Mouse (Mus musculus): ENCODE data around the gene Gm11627.
"Not testable (repeated sequence)": the region's sequence is repeated elsewhere in the genome, so short reads cannot be mapped to it uniquely, and the experiment has no call there.

Gm11627 gene

GRCm38 (mm10) chr11:102579165-102580033, at the start of gene Gm11627:
TSS of gene Gm11627 (minus strand) at chr11:102579461.
- DNase-seq = no peak

DNA sequence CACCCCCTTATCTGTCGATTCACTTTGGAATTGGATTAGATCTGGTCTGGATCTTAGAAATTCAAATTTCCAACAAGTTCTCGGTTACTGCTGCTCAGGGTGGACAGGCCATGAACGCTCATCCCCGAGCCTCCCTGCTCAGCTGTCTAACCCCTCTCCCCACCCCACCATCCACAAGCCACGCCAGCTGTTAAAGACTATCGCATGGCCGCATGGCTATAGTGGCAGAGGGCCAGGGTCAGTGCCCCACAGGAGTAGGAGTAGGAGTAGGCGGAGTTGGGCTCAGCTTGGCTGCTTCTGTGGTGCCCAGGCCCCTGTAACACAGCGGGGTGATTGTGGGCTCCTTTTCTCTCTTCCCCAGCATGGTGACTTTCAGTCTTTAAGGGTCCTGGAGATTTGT, 49.3 kb upstream of the Gm11627 start:
- no peak for DNase-seq

- DNase-seq = no peak
Measured at GRCm38 (mm10) chr11:102627171-102627931, 48.1 kb upstream of the Gm11627 start.

- DNase-seq = no peak
Measured at GRCm38 (mm10) chr11:102624888-102625407, 45.7 kb upstream of the Gm11627 start.

GRCm38 (mm10) chr11:102623876-102624789, 44.9 kb upstream of the Gm11627 start:
- no peak for DNase-seq

DNA sequence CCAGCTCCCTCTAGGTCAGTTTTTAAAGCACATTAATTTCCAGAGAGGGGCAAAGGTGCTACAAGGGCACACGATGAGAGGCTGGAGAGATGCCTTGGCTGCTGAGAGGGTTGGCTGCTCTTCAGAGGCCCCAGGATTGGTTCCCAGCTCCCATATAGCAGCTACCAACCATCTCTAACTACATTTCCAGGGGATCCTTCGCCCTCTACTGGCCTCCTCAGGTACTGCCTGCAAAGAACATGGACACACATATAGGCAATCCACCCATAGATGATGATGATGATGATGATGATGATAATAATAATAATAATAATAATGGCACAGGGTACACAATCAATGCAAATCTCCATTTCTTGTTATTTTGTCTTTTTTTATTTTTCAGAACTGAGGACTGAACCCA, 40.2 kb upstream of the Gm11627 start:
- DNase-seq = no peak

DNA sequence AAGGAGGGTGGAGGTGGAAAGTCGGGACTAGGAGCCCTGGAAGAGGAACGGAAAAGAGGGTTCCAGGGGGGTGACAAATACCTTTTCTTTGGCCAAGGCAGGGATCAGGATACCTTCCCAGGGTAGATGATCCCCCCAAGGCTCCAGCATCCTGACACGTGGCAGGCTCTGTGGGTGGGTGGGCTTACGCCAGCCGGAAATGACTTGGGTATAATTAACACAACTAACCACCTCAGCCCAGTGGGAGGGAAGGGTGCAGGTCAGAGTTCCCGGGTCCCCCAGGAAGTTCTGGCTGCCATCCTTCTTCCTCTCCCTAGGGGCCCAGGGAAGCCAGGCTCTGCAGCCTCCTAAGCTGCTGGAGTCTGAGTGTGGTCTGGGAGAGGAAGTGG, 32.0 kb upstream of the Gm11627 start:
- no peak for DNase-seq

DNA sequence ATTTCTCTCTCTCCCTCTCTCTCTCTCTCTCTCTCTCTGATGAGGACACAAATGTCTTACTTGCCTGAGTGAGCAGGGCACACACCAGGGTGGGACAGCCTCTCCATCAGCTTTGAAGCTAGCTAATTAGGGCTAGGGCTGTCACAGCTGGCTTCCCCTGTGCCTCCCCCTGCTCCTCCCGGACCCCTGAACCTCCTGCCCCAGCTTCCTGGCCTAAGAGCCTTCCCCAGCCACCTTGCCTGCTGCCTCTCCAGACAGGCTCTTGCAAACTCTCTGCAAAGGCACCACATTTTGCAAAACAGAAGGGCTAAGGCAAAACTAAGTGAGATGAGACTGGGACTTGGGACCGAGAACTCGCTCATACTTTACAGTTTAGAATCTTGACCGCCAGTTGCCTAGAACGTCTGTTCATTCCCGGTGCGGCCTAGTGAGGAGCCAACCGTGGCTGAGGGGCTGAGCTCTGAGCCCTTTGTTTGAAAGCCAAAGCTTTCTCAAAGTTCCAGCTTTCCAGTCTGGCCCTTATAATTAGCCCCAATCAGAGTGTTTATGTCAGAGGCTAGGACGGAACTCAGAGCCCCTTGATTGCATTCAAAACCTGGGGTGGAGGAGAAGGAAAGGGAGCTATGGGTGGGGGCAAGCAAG, 31.5 kb upstream of the Gm11627 start:
- DNase-seq = no peak

GRCm38 (mm10) chr11:102610260-102610659, 31.0 kb upstream of the Gm11627 start:
- DNase-seq = no peak

DNA sequence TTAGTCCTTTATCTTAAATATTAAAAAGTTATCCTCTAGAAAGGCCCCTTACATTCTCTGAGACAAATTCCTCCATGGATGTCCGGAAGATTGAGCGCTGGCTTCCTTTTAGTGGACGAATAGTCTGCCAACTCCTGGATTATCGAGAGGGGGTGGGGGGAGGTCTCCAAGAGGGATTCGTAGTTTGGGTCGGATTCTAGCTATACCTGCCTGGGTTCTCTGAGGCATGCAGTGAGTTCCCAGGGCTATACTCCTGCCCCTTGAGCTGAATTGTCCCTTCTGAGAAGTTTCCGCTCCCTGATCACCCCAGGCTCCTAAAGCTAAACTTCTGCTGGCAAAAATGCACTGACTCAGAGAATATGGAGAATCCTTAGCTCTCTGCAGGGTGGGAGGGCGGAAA, 30.2 kb upstream of the Gm11627 start:
- no peak for DNase-seq

- no peak for DNase-seq
Measured at GRCm38 (mm10) chr11:102608691-102609090, 29.4 kb upstream of the Gm11627 start.

GRCm38 (mm10) chr11:102607686-102608548, 28.7 kb upstream of the Gm11627 start:
- no peak for DNase-seq

DNA sequence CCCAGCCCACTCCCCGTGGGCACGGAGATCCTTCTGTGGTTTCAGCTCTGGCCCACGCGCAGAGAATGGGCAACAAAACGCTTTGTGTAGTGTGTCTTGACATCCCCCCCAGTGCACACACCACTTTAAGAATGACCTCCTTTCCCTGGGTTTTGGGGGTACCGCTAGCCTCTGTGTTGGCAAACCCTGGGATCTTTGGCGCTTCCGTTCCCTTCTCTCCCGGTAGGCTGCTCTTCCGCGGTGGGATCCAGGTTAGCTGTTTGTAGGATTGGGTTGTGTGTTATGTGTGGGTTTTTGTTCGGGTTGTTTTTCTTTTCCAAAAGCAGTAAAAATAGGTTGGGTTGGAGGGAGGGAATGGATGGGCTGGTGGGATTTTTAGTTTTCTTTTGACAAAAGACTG, 27.9 kb upstream of the Gm11627 start:
- DNase-seq = not testable (repeated sequence)

DNA sequence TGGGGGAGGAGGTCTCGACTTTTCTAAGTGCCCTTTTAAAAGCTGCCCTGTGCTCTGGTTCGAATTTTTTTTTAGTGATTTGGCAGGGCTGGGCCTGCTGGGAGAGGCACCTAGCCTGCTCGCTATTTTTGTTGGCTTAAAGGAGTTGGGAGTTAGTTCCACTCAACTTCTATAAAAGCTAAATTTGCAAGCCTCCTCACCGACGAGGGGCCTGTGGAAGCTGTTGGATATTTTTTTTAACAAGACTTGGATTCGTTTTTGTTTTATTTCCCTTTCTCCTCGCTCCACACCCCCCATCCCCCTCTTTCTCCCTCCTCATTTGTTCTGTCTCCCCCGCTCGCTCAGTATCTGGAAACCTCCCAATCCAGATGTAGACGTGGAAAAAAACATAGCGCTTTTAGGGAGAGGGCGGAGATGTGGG, 27.5 kb upstream of the Gm11627 start:
- DNase-seq = no peak

- DNase-seq = no peak
Measured at GRCm38 (mm10) chr11:102605553-102606416, 26.5 kb upstream of the Gm11627 start.

- DNase-seq = no peak
Measured at GRCm38 (mm10) chr11:102604777-102605552, 25.7 kb upstream of the Gm11627 start.

GRCm38 (mm10) chr11:102604010-102604584, 24.8 kb upstream of the Gm11627 start, which contains the start of gene Fzd2:
TSS of gene Fzd2 (plus strand) at chr11:102604396.
- peak; percentile 46 for DNase-seq

DNA sequence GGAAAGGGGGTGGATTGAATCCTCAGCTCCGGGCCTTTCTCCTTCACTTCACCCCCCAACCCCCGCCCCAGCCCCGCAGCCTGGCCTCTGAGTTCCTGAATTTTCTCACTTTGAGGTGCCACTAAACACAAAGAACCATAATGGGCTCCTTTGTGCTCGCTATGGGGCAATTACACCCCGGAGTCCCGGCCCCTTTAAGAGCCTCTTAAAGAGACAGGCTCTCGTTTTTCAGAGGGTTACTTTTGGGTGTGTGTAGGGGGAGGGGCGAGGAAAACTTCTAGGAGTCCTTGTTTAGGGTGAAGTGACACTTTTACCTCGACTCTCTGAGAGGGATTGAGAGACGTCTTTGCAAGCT, 24.2 kb upstream of the Gm11627 start:
- no peak for DNase-seq
